Mouse (Mus musculus): ENCODE results near the gene Gm47959.

Gene Gm47959

DNA sequence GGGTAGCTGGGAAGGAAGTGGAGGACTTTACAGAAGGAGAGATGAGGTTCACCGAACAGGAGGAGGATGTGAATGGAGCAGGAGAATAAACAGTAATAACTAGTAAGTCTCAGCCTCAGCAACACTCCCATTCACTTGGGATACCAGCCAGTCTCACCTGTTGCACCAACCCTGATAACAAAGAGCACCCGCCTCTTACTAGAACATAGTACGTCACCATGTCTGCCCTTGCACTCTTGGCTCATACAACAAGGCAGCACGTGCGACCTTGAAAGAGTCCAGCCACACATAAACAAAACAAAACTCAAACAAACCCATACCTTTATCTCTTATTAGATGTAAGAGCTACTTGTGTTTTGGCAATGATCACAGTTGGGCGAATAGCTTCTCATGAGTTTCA, 32.2 kb downstream of the Gm47959 start:
- DNase-seq (ENCODE audit: low spot score in 2 of 2): no peak

DNA sequence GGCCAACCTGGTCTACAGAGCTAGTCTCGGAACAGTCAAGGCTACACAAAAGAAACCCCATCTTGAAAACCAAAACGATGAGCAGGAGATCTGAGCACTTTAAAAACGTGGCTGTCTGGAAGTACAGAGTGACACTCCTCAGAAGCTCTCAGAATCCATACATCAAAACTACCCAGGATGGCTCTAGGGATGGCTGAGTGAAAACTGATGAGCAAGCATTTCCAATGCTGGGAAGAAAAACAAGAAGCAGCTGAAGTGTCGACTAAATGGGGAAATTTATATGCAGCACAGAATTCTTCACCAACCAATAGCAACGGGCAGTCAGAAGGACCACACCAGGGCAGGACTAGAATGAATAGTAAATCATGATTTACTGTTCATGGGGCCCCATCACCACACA, 34.2 kb downstream of the Gm47959 start:
- no peak for DNase-seq (ENCODE audit: low spot score in 2 of 2)

GRCm38 (mm10) chr1:83036892-83037667, 36.7 kb downstream of the Gm47959 start:
- DNase-seq (ENCODE audit: low spot score in 2 of 2): no peak

DNA sequence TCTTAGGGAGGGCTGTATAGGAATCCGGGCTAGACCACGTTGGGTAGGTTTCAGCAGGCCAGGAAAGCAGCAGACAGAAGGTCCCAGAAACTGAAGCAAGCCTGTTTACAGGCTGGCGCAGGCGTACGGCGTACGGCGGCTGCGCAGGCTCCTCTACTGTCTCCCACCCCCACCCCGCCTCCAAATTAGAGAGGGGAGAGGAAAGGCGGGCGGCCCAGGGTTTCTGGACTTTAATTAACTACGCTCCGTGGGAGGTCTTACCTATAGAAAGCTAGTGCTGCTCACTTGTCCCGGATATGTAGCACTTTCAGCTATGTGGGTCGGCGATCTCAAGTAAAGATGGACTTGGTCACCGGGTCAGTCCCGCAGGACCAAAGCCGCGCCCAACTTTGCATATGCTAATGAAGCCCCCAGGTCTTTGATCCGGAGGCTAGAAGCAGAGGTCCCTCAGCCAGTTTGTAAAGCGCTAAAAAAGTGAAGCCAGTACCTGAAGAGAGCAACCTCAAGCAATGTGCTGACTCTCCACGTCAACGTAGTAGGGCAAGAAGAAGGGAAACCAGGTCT, 37.8 kb downstream of the Gm47959 start, which contains the start of gene Slc19a3:
Gene Slc19a3, minus strand, starts transcription at position 340 of the 564 bp plus-strand sequence.
- peak in 1 of 2 experiments; percentile 5 for DNase-seq (ENCODE audit: low spot score in 2 of 2)

GRCm38 (mm10) chr1:83039080-83039479, 38.7 kb downstream of the Gm47959 start:
- DNase-seq (ENCODE audit: low spot score in 2 of 2): no peak

GRCm38 (mm10) chr1:83042380-83042779, 42.0 kb downstream of the Gm47959 start, which contains the start of gene Krtap28-10:
TSS of gene Krtap28-10 (minus strand) at chr1:83042480.
- DNase-seq (ENCODE audit: low spot score in 2 of 2): no peak

GRCm38 (mm10) chr1:83044882-83045427, 44.6 kb downstream of the Gm47959 start, which contains the start of gene Gm47969:
TSS of gene Gm47969 (plus strand) at chr1:83044932.
- DNase-seq (ENCODE audit: low spot score in 2 of 2): no peak

All from cerebellum, postnatal 4 days (tissue).